Mouse (Mus musculus): Measurements from ENCODE around the gene Bcap31.

Gene Bcap31

GRCm38 (mm10) chrX:73684156-73684555, 31.8 kb downstream of the Bcap31 start:
- no peak for DNase-seq (ENCODE audit: low read depth in 2 of 2, low spot score in 2 of 2)

- no peak for DNase-seq (ENCODE audit: low read depth in 2 of 2, low spot score in 2 of 2)
Measured at GRCm38 (mm10) chrX:73676668-73677067, 39.3 kb downstream of the Bcap31 start.

GRCm38 (mm10) chrX:73675231-73675630, 40.7 kb downstream of the Bcap31 start:
- DNase-seq (ENCODE audit: low read depth in 2 of 2, low spot score in 2 of 2), result no peak

GRCm38 (mm10) chrX:73673968-73674661, 41.9 kb downstream of the Bcap31 start:
- no peak for DNase-seq (ENCODE audit: low read depth in 2 of 2, low spot score in 2 of 2)

- DNase-seq (ENCODE audit: low read depth in 2 of 2, low spot score in 2 of 2), result no peak
Measured at GRCm38 (mm10) chrX:73673619-73673967, 42.4 kb downstream of the Bcap31 start.

GRCm38 (mm10) chrX:73672879-73673618, 42.9 kb downstream of the Bcap31 start, which contains the start of gene Slc6a8:
TSS of gene Slc6a8 (plus strand) at chrX:73673150.
- no peak for DNase-seq (ENCODE audit: low read depth in 2 of 2, low spot score in 2 of 2)

GRCm38 (mm10) chrX:73672031-73672431, 43.9 kb downstream of the Bcap31 start:
- DNase-seq (ENCODE audit: low read depth in 2 of 2, low spot score in 2 of 2), result peak; percentile 30 to 52

GRCm38 (mm10) chrX:73663143-73663542, 52.8 kb downstream of the Bcap31 start:
- DNase-seq (ENCODE audit: low read depth in 2 of 2, low spot score in 2 of 2), result no peak

GRCm38 (mm10) chrX:73660284-73660665, 55.7 kb downstream of the Bcap31 start:
- DNase-seq (ENCODE audit: low read depth in 2 of 2, low spot score in 2 of 2), result no peak

GRCm38 (mm10) chrX:73659575-73660283, 56.2 kb downstream of the Bcap31 start, which contains the start of gene Pnck:
TSS of gene Pnck (minus strand) at chrX:73660117.
- no peak for DNase-seq (ENCODE audit: low read depth in 2 of 2, low spot score in 2 of 2)

- no peak for DNase-seq (ENCODE audit: low read depth in 2 of 2, low spot score in 2 of 2)
Measured at GRCm38 (mm10) chrX:73658936-73659574, 56.9 kb downstream of the Bcap31 start.

GRCm38 (mm10) chrX:73658391-73658790, 57.6 kb downstream of the Bcap31 start:
- no peak for DNase-seq (ENCODE audit: low read depth in 2 of 2, low spot score in 2 of 2)

- DNase-seq (ENCODE audit: low read depth in 2 of 2, low spot score in 2 of 2), result no peak
Measured at GRCm38 (mm10) chrX:73655529-73655928, 60.4 kb downstream of the Bcap31 start.

GRCm38 (mm10) chrX:73654177-73654576, 61.8 kb downstream of the Bcap31 start:
- peak in 1 of 2 experiments; percentile 31 for DNase-seq (ENCODE audit: low read depth in 2 of 2, low spot score in 2 of 2)

- no peak for DNase-seq (ENCODE audit: low read depth in 2 of 2, low spot score in 2 of 2)
Measured at GRCm38 (mm10) chrX:73653392-73653791, 62.6 kb downstream of the Bcap31 start.

- no peak for DNase-seq (ENCODE audit: low read depth in 2 of 2, low spot score in 2 of 2)
Measured at GRCm38 (mm10) chrX:73650869-73651268, 65.1 kb downstream of the Bcap31 start.

GRCm38 (mm10) chrX:73645121-73645520, 70.9 kb downstream of the Bcap31 start:
- no peak for DNase-seq (ENCODE audit: low read depth in 2 of 2, low spot score in 2 of 2)

- DNase-seq (ENCODE audit: low read depth in 2 of 2, low spot score in 2 of 2), result no peak
Measured at GRCm38 (mm10) chrX:73639901-73640469, 76.0 kb downstream of the Bcap31 start.

- no peak for DNase-seq (ENCODE audit: low read depth in 2 of 2, low spot score in 2 of 2)
Measured at GRCm38 (mm10) chrX:73639255-73639675, 76.7 kb downstream of the Bcap31 start, which contains the start of gene Dusp9. TSS of gene Dusp9 (plus strand) at chrX:73639419.

GRCm38 (mm10) chrX:73637415-73637814, 78.6 kb downstream of the Bcap31 start:
- DNase-seq (ENCODE audit: low read depth in 2 of 2, low spot score in 2 of 2), result no peak
